Mouse (Mus musculus) kidney, adult 2 months (tissue): Measurements from ENCODE around the gene Ly86.

Experiments used
- CTCF ChIP-seq: fragments of 200-500 bp; conservative IDR thresholded peaks from 2 replicates; pipeline ENCODE4 v1.5.1; 2011; ENCODE audit warnings: low read depth, mild to moderate bottlenecking, control low read depth, low read length, moderate library complexity, mixed read lengths; ENCODE audit not compliant: insufficient read depth, insufficient read length
- POLR2A ChIP-seq: fragments of 200-500 bp; IDR thresholded peaks from one replicate; pipeline ENCODE4 v1.6.1; 2011; ENCODE audit warnings: low read depth, low read length, control low read depth

DNA sequence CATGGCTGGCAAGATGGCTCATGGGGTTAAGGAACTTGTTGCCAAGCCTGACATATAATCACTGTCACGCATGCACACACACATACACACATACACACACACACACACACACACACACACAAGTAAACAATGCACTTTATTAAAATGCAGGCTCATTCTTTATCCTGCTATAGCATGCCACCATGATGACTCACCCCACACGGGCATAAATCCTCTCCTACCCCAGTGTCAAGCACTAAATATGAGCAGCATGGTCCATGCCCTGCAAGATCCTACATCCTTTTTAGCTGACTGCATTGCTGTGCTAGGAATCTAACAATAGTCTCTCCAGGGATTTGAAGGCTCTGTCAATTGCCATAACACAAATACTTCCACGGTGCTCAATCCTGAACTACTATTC, 83.5 kb downstream of the Ly86 start:
- no peak for TF ChIP-seq POLR2A
- TF ChIP-seq CTCF = no peak
